Mouse (Mus musculus) embryonic facial prominence, embryonic 13.5 days (tissue): ENCODE results near the gene Eif2ak1. TPM values are rescaled to one million over a fixed set of nuclear protein-coding genes. Genes with fewer than 3 reads are reported as not detected.
"Not testable (repeated sequence)": the region's sequence is repeated elsewhere in the genome, so short reads cannot be mapped to it uniquely, and the experiment has no call there.

ENCODE experiments used
- ATAC-seq: fragments of 200-750 bp; cut with Nextera tagmentation; 2 replicates; pipeline ENCODE4 v1.8.0; 2017; ENCODE audit warnings: low read depth; ENCODE audit not compliant: insufficient number of reproducible peaks, insufficient read depth, low FRiP score, low TSS enrichment
- H3K27ac ChIP-seq: fragments of 300-500 bp; sonication (generic); 2 replicates; pipeline ENCODE4 v1.5.1; 2015; ENCODE audit warnings: moderate library complexity, mild to moderate bottlenecking, inconsistent platforms
- H3K27me3 ChIP-seq: fragments of 300-500 bp; sonication (generic); 2 replicates; pipeline ENCODE4 v1.6.1; 2015; ENCODE audit warnings: mild to moderate bottlenecking, inconsistent platforms
- H3K36me3 ChIP-seq: fragments of 300-500 bp; sonication (generic); 2 replicates; pipeline ENCODE4 v1.6.1; 2015; ENCODE audit warnings: mild to moderate bottlenecking, inconsistent platforms
- H3K4me1 ChIP-seq: fragments of 300-500 bp; sonication (generic); 2 replicates; pipeline ENCODE4 v1.6.1; 2015; ENCODE audit warnings: inconsistent platforms
- H3K4me2 ChIP-seq: fragments of 300-500 bp; sonication (generic); 2 replicates; pipeline ENCODE4 v1.6.1; 2015; ENCODE audit warnings: moderate library complexity, mild to moderate bottlenecking, inconsistent platforms
- H3K4me3 ChIP-seq: fragments of 300-500 bp; sonication (generic); 2 replicates; pipeline ENCODE4 v1.5.1; 2015; ENCODE audit warnings: mild to moderate bottlenecking, inconsistent platforms
- H3K9ac ChIP-seq: fragments of 300-500 bp; sonication (generic); 2 replicates; pipeline ENCODE4 v1.6.1; 2015; ENCODE audit warnings: mild to moderate bottlenecking, inconsistent platforms
- H3K9me3 ChIP-seq: fragments of 300-500 bp; sonication (generic); 2 replicates; pipeline ENCODE4 v1.6.1; 2016; ENCODE audit warnings: inconsistent platforms
- WGBS: fragments of 180-500 bp; shearing (Covaris S2); methylation state at CpG from one replicate; pipeline ENCODE4 v1.1.7; 2015; ENCODE audit warnings: mixed read lengths; 5-methylcytosine and 5-hydroxymethylcytosine counted together
- polyA plus RNA-seq: library from polyadenylated mRNA; unstranded; fragments of >200 nt; fragmentation: Nextera tagmentation; extraction: Ambion mirVana; gene quantifications from 2 replicates; pipeline ENCODE4 v1.2.1, GENCODE M21; 2015

The Eif2ak1 gene
- 42.5 and 43.2 TPM in 2 replicates for polyA plus RNA-seq

- H3K27ac ChIP-seq = peak within 1 kb of the TSS; percentile 63
- H3K36me3 ChIP-seq = no peaks in the 10 kb centered on the region
- peak within 1 kb of the TSS; percentile 70 for H3K4me2 ChIP-seq
- peaks cover 11% of the 10 kb centered on the region for H3K4me1 ChIP-seq
- peak; percentile 97 for ATAC-seq
- under 1% methylated on average over 37 of the region's 37 CpGs for WGBS
- peak within 1 kb of the TSS; percentile 85 for H3K9ac ChIP-seq
- H3K9me3 ChIP-seq = no peaks in the 10 kb centered on the region
- H3K27me3 ChIP-seq = no peaks in the 10 kb centered on the region
- peak within 1 kb of the TSS; percentile 84 for H3K4me3 ChIP-seq
Observed at GRCm38 (mm10) chr5:143817116-143817930, at the start of gene Eif2ak1. TSS of gene Eif2ak1 (plus strand) at chr5:143817788.

GRCm38 (mm10) chr5:143781951-143782350 is 35.6 kb upstream of the Eif2ak1 start:
- 85% methylated on average over 8 of the region's 8 CpGs for WGBS
- Histone ChIP-seq H3K27ac (no peak overlapping the region), H3K9ac (no peak overlapping the region), H3K9me3 (no peaks in the 10 kb centered on the region), H3K4me1 (no peaks in the 10 kb centered on the region), H3K4me3 (no peak overlapping the region), H3K36me3 (no peaks in the 10 kb centered on the region), H3K4me2 (no peak overlapping the region), H3K27me3 (no peaks in the 10 kb centered on the region; the same call in 1 of the 2 replicates)
- no peak for ATAC-seq

- H3K9me3 ChIP-seq = no peaks in the 10 kb centered on the region
- WGBS = 76% methylated on average over 6 of the region's 6 CpGs
Observed at GRCm38 (mm10) chr5:143785391-143785790, 32.2 kb upstream of the Eif2ak1 start.

GRCm38 (mm10) chr5:143801216-143801615 is 16.4 kb upstream of the Eif2ak1 start:
- WGBS = 81% methylated on average over 6 of the region's 6 CpGs
- H3K4me3 ChIP-seq = not testable (repeated sequence)

More at GRCm38 (mm10) chr5:143785391-143785790, 32.2 kb upstream of the Eif2ak1 start:
- no peak for ATAC-seq
- no peak overlapping the region for H3K27ac ChIP-seq
- no peaks in the 10 kb centered on the region; the same call in 1 of the 2 replicates for H3K27me3 ChIP-seq
- no peak overlapping the region for H3K4me2 ChIP-seq
- H3K4me1 ChIP-seq = no peaks in the 10 kb centered on the region
- no peaks in the 10 kb centered on the region for H3K36me3 ChIP-seq
- H3K4me3 ChIP-seq = no peak overlapping the region
- no peak overlapping the region for H3K9ac ChIP-seq

GRCm38 (mm10) chr5:143804056-143804765 is 13.4 kb upstream of the Eif2ak1 start:
- no peak overlapping the region for H3K27ac ChIP-seq
- WGBS = 85% methylated on average over 18 of the region's 18 CpGs
- no peak overlapping the region for H3K4me2 ChIP-seq
- H3K9ac ChIP-seq = no peak overlapping the region
- no peaks in the 10 kb centered on the region for H3K9me3 ChIP-seq
- no peaks in the 10 kb centered on the region for H3K4me1 ChIP-seq
- ATAC-seq = no peak
- no peaks in the 10 kb centered on the region for H3K27me3 ChIP-seq
- H3K36me3 ChIP-seq = no peaks in the 10 kb centered on the region
- H3K4me3 ChIP-seq = no peak overlapping the region

More at GRCm38 (mm10) chr5:143801216-143801615, 16.4 kb upstream of the Eif2ak1 start:
- not testable (repeated sequence) for ATAC-seq, H3K4me1 ChIP-seq, H3K9ac ChIP-seq, H3K27ac ChIP-seq, H3K4me2 ChIP-seq, H3K36me3 ChIP-seq, H3K27me3 ChIP-seq, H3K9me3 ChIP-seq

- Histone ChIP-seq H3K4me1 (no peaks in the 10 kb centered on the region), H3K9me3 (no peaks in the 10 kb centered on the region), H3K27ac (no peak overlapping the region), H3K4me2 (no peak overlapping the region), H3K36me3 (no peaks in the 10 kb centered on the region), H3K27me3 (no peaks in the 10 kb centered on the region), H3K9ac (no peak overlapping the region), H3K4me3 (no peak overlapping the region)
- 73% methylated on average over 3 of the region's 3 CpGs for WGBS
- no peak for ATAC-seq
Observed at GRCm38 (mm10) chr5:143807268-143807667, 10.3 kb upstream of the Eif2ak1 start.

GRCm38 (mm10) chr5:143809421-143810090 is 8.0 kb upstream of the Eif2ak1 start:
- H3K4me1 ChIP-seq = no peaks in the 10 kb centered on the region
- 87% methylated on average over 3 of the region's 3 CpGs for WGBS
- no peak overlapping the region for H3K4me2 ChIP-seq
- no peaks in the 10 kb centered on the region for H3K27me3 ChIP-seq
- ATAC-seq = no peak
- no peak overlapping the region for H3K27ac ChIP-seq
- H3K36me3 ChIP-seq = no peaks in the 10 kb centered on the region
- H3K9me3 ChIP-seq = no peaks in the 10 kb centered on the region
- no peak overlapping the region for H3K4me3 ChIP-seq
- no peak overlapping the region for H3K9ac ChIP-seq

GRCm38 (mm10) chr5:143811653-143812052 is 5.9 kb upstream of the Eif2ak1 start:
- Histone ChIP-seq H3K9ac (no peak overlapping the region), H3K27ac (no peak overlapping the region), H3K36me3 (no peaks in the 10 kb centered on the region), H3K4me1 (no peaks in the 10 kb centered on the region), H3K9me3 (no peaks in the 10 kb centered on the region), H3K27me3 (no peaks in the 10 kb centered on the region), H3K4me2 (no peak overlapping the region), H3K4me3 (no peak overlapping the region)
- WGBS = 79% methylated on average over 5 of the region's 5 CpGs
- ATAC-seq = no peak

GRCm38 (mm10) chr5:143814626-143815025 is 3.0 kb upstream of the Eif2ak1 start:
- Histone ChIP-seq H3K4me2 (no peak overlapping the region), H3K27me3 (no peaks in the 10 kb centered on the region), H3K9me3 (no peaks in the 10 kb centered on the region), H3K9ac (no peak overlapping the region), H3K4me3 (no peak overlapping the region), H3K27ac (no peak overlapping the region), H3K4me1 (peaks cover 11% of the 10 kb centered on the region), H3K36me3 (no peaks in the 10 kb centered on the region)
- 72% methylated on average over 2 of the region's 2 CpGs for WGBS
- no peak for ATAC-seq

- under 1% methylated on average over 32 of the region's 32 CpGs for WGBS
- Histone ChIP-seq H3K4me3 (peak overlapping the region; percentile 84), H3K27ac (peak overlapping the region; percentile 4; the same call in 1 of the 2 replicates), H3K36me3 (no peaks in the 10 kb centered on the region), H3K4me1 (peaks cover 11% of the 10 kb centered on the region), H3K9me3 (no peaks in the 10 kb centered on the region), H3K9ac (peak overlapping the region; percentile 85), H3K27me3 (no peaks in the 10 kb centered on the region), H3K4me2 (peak overlapping the region; percentile 70)
- peak; percentile 75 for ATAC-seq
Observed at GRCm38 (mm10) chr5:143817931-143818311, 333 bp downstream of the Eif2ak1 start.

- Histone ChIP-seq H3K4me2 (peak overlapping the region; percentile 70), H3K4me3 (peak overlapping the region; percentile 84), H3K27ac (no peak overlapping the region), H3K36me3 (no peaks in the 10 kb centered on the region), H3K9me3 (no peaks in the 10 kb centered on the region), H3K9ac (peak overlapping the region; percentile 85), H3K27me3 (no peaks in the 10 kb centered on the region), H3K4me1 (peaks cover 11% of the 10 kb centered on the region)
- no peak for ATAC-seq
- 14% methylated on average over 10 of the region's 10 CpGs for WGBS
Observed at GRCm38 (mm10) chr5:143818461-143818860, 873 bp downstream of the Eif2ak1 start.
